Mouse (Mus musculus) urinary bladder, postnatal 25 days (tissue): ENCODE measurements around the gene Rgs4.

ENCODE experiments used
- DNase-seq: peaks from one replicate; pipeline ENCODE4 v3.0.0; 2022; ENCODE audit warnings: low spot score

The Rgs4 gene

GRCm38 (mm10) chr1:169747473-169747872 lies at the start of gene Rgs4:
TSS of gene Rgs4 (minus strand) at chr1:169747642.
- DNase-seq: peak; percentile 8

- no peak for DNase-seq
These were observed 45.0 kb upstream of the Rgs4 start for GRCm38 (mm10) chr1:169792437-169792836.

DNA sequence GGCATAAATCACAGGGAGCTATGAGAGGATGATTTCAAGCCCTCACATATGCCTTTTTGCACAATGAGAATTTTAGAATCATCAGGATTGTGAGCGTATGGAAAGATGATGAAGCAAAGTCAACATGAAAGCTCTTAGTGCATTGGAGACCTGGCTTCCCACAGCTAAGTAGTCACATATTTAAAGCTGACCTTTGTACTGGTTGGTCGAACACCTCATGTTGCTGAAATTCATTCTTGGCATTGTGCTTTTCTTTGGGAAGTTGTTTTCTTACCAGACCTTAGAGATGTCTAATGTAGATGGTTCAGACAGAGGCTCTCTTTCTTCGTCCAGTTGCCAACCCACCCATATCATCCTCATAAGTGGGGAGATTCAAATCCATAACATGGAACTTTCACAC lies 38.5 kb upstream of the Rgs4 start:
- DNase-seq: no peak

- no peak for DNase-seq
These were observed 29.1 kb upstream of the Rgs4 start for GRCm38 (mm10) chr1:169776566-169776965.

GRCm38 (mm10) chr1:169764619-169764955 lies 17.1 kb upstream of the Rgs4 start:
- no peak for DNase-seq

DNA sequence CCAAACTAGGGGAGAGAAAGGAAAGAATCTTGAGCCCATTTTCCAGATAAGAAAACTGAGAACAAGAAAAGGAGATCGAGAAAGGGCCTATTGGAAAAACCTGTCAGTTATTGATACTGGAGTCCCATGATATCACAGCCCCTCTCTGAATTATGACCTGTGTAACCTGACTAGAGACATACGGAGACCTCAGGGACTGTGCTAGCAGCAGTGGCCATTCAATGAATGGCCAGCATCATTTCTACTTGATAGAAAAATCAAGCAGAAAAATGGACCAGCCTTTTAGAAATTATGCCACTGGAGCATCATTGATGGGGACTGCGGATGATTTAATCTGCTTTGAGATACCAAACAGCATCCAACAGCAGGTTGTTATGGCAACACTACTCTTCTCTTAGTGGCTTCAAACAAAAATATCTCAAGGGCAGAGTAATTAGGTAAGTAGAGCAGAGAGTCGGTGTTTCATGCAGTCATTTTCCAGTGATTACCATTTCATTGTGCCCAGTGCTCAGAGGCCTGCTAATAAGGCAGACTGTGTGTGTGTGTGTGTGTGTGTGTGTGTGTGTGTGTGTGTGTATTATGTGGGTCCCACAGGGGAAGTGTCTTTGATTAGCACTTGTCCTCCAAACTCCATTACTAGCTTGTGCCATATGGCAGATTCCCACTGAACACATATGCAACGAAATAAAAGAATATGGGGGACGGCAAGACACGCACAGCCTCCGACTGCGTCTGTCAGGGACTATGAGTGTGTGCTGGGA lies 16.6 kb upstream of the Rgs4 start:
- DNase-seq: no peak

- no peak for DNase-seq
These were observed 15.1 kb upstream of the Rgs4 start for GRCm38 (mm10) chr1:169762524-169762923.

DNA sequence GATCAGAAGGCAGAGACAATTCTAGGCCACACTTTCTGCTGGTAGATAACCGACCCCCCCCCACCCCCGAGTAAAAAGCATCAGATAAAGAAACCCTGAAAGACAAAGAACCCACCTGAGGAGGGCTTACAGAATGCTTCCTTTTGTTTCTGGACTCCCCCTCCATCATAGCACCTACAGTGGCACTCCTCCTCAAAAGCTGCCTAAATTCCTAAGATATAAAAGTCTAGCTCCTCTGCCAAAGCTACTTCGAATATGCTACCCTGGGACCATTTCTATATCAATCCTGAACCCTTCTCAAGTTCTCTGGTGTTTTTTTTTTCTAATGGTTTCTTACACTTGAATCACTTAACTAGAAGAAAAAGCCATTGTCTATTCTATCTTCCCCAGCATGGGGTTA lies 9.1 kb upstream of the Rgs4 start:
- no peak for DNase-seq

GRCm38 (mm10) chr1:169752395-169752794 lies 5.0 kb upstream of the Rgs4 start:
- DNase-seq: no peak

DNA sequence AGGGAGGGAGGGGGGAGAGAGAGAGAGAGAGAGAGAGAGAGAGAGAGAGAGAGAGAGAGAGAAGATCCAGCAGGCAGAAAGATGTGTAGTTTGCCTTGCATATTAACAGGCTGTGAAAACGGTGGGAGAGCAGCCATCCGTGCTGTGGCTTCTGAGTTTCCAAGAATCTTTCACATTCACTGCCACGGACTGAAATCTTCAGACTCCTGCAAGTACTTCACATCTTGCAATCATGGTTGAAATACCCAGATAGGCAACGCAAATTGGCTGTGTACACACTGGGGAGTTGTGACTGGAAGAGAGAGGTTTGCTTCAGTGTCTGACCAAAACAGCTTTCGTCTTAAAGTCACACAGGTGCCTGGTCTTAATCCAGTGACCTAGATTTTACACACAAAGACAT lies 997 bp upstream of the Rgs4 start:
- no peak for DNase-seq

- DNase-seq: no peak
These were observed 460 bp upstream of the Rgs4 start for GRCm38 (mm10) chr1:169747902-169748301.

DNA sequence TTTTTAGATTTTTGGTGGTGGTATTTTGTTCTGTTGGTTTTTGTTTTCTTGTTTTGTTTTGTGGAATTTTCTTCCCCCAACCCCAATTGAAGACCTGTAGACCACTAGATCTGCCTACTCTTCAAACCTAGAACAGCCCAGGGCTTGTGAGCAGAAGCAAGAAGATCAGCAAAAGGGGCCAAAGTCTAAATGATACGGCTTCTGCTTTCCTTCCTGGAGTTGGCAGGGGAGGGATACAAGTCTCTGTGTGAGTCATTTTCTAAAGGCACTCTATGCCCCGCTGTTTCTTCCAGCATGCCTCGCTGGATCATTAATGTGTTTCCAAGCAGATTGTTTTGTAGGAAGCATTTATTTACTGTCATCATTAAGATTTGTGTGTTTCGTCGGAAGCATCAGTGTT lies 6.3 kb downstream of the Rgs4 start:
- DNase-seq: no peak

DNA sequence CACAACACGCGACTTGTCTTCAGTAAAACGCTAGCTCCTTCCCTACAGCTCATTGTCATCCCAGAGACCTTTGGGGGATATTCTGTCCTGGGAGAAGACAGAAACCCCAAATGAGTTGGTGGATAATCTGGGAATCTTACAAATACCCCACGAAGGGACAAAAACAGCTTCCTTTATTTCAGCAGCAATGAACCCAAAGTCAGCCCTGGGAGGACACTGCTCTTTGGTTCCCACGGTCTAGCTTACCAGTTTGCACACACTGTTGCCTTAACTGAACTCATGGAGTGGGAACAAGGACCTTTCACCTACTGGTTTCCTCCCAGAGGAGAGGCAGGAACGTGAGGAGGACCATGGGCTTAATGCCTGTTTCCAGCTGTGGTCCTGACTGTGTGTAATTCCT lies 10.2 kb downstream of the Rgs4 start:
- no peak for DNase-seq

DNA sequence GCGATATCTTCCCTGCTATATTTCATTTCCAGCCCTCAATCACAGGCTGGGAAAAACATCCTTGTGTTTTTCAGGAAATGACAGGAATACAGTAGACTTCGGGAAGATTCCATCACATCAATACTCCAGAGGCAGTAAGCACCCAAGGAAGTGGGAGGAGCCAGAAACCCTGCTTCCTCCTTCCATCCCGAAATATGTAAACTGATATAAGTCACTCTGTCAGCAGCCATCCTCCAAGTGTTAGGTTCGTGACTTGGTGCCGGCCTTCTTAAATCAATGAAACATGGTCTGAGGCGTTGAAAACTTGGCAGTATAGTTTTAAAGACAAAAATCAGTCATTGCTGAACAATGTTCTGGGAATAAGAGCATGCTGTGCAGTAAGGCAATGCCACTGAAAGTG lies 11.3 kb downstream of the Rgs4 start:
- no peak for DNase-seq

GRCm38 (mm10) chr1:169730599-169731100 lies 16.8 kb downstream of the Rgs4 start:
- no peak for DNase-seq

DNA sequence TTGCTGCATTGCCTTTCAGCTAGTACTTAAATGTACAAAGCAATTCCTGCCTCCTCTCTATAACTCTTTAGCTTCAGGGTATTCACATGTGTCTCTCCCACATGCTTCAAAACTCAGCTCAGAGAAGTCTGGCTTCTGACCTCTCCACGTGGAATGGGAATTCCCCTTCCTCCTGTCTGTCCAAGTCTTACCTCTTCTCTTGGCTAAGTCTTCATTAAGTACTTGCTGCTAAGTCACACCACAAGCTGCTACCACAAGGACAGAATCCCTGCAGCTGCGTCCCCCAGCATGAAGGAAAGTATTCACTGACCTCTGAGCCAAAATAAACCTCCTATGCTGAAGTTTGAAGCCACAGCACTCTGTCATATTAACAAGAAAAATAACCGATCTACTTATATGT lies 21.1 kb downstream of the Rgs4 start:
- no peak for DNase-seq

- no peak for DNase-seq
These were observed 25.6 kb downstream of the Rgs4 start for GRCm38 (mm10) chr1:169721836-169722235.

DNA sequence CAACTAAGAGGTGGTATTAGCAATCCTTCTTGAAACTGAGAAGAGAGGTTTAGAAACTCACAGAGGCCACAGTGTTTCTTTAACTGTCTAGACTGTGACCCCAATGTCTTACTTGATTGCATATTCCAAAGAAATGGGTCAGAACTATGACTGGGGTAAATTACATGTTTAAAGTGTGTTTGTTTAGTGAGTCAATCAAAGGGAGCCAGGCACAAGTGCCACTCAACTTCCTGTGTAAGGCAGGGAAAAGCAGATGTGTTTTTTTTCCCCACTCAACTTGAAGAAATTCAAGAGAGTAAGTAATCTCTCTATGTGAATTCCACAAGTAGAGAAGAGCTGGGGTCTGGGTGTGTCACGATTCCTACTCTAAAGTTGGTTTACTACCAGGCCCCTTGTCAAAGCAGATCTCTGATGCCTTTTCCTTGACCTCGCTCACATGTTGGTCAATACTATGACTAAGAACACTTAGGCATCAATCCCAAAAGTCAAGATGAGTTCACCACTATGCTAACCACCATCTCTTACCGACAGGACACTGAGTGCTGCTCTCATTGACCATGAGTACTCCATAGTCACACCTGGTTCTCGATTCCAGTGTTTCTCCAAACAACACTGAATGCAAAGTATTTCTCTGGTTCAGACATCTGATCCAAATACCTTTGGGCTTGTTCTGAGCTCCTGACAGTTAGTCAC lies 42.9 kb downstream of the Rgs4 start:
- no peak for DNase-seq

- DNase-seq: no peak
These were observed 48.3 kb downstream of the Rgs4 start for GRCm38 (mm10) chr1:169699184-169699583.

- no peak for DNase-seq
These were observed 50.2 kb downstream of the Rgs4 start for GRCm38 (mm10) chr1:169697236-169697635.

DNA sequence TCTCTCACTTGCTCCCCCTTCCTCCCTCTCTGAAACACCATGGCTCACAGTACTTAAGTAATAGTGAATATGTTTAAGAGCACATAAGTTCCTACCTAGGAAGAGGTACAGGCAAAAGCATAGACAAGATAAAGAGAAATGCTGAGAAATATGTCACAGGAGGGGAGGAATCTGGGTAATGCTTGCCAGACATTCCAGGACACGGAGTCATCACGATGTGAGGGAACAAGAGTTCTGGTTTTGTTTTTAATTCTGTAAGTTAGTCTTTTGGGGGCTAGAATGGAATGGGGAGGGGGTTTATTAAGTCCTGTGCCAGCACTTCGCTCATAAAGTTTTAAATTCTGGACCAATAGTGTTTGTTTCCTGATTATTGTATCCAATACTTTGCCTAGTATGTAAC lies 52.1 kb downstream of the Rgs4 start:
- DNase-seq: no peak

- no peak for DNase-seq
These were observed 53.9 kb downstream of the Rgs4 start for GRCm38 (mm10) chr1:169693537-169693936.

- DNase-seq: no peak
These were observed 54.4 kb downstream of the Rgs4 start for GRCm38 (mm10) chr1:169693040-169693439.
